Mouse (Mus musculus) testis, postnatal 14 days (tissue): ENCODE data around the gene Mb21d2.

Source experiments
- DNase-seq: peaks from one replicate; pipeline ENCODE4 v3.0.0; 2021; ENCODE audit warnings: low spot score

The Mb21d2 gene

GRCm38 (mm10) chr16:28902620-28903565 lies 26.6 kb downstream of the Mb21d2 start:
- no peak for DNase-seq

GRCm38 (mm10) chr16:28899161-28899540 lies 30.3 kb downstream of the Mb21d2 start:
- DNase-seq = no peak

GRCm38 (mm10) chr16:28898509-28899160 lies 30.8 kb downstream of the Mb21d2 start:
- DNase-seq = no peak

GRCm38 (mm10) chr16:28896571-28896970 lies 32.9 kb downstream of the Mb21d2 start:
- DNase-seq = no peak

GRCm38 (mm10) chr16:28894872-28895271 lies 34.6 kb downstream of the Mb21d2 start:
- no peak for DNase-seq

- DNase-seq = no peak
Measured at GRCm38 (mm10) chr16:28893266-28893665, 36.2 kb downstream of the Mb21d2 start.

- DNase-seq = no peak
Measured at GRCm38 (mm10) chr16:28886201-28886745, 43.2 kb downstream of the Mb21d2 start.

- no peak for DNase-seq
Measured at GRCm38 (mm10) chr16:28885474-28885873, 44.0 kb downstream of the Mb21d2 start.

GRCm38 (mm10) chr16:28884661-28885060 lies 44.8 kb downstream of the Mb21d2 start:
- DNase-seq = no peak

- DNase-seq = no peak
Measured at GRCm38 (mm10) chr16:28883649-28884048, 45.8 kb downstream of the Mb21d2 start.

GRCm38 (mm10) chr16:28882687-28883428 lies 46.6 kb downstream of the Mb21d2 start:
- DNase-seq = no peak

- no peak for DNase-seq
Measured at GRCm38 (mm10) chr16:28881787-28882186, 47.7 kb downstream of the Mb21d2 start.

GRCm38 (mm10) chr16:28880756-28881155 lies 48.7 kb downstream of the Mb21d2 start:
- DNase-seq = peak; percentile 40

- no peak for DNase-seq
Measured at GRCm38 (mm10) chr16:28880307-28880681, 49.2 kb downstream of the Mb21d2 start.

- DNase-seq = no peak
Measured at GRCm38 (mm10) chr16:28879636-28880306, 49.7 kb downstream of the Mb21d2 start.

- DNase-seq = no peak
Measured at GRCm38 (mm10) chr16:28877162-28877662, 52.3 kb downstream of the Mb21d2 start.

- DNase-seq = no peak
Measured at GRCm38 (mm10) chr16:28873404-28873895, 56.0 kb downstream of the Mb21d2 start.

GRCm38 (mm10) chr16:28870860-28871259 lies 58.6 kb downstream of the Mb21d2 start:
- peak; percentile 29 for DNase-seq

GRCm38 (mm10) chr16:28870456-28870855 lies 59.0 kb downstream of the Mb21d2 start:
- DNase-seq = no peak

- no peak for DNase-seq
Measured at GRCm38 (mm10) chr16:28868864-28869263, 60.6 kb downstream of the Mb21d2 start.

- no peak for DNase-seq
Measured at GRCm38 (mm10) chr16:28866584-28867295, 62.7 kb downstream of the Mb21d2 start.
